Mouse (Mus musculus): ENCODE results near the gene Ttll5. TPM values are rescaled to one million over a fixed set of nuclear protein-coding genes. Genes with fewer than 3 reads are reported as not detected.

Gene Ttll5
- polyA plus RNA-seq, 1 experiment: 22.2 TPM

GRCm38 (mm10) chr12:85970803-85971202 lies 146.3 kb downstream of the Ttll5 start:
- DNase-seq (ENCODE audit: low read depth): no peak
- no peak for TF ChIP-seq CTCF (IDR thresholded peaks at IDR 0.05; ENCODE audit: borderline replicate concordance, extremely low read depth, insufficient read depth, insufficient read length)
- TF ChIP-seq POLR2A (IDR thresholded peaks at IDR 0.05; ENCODE audit: borderline replicate concordance, extremely low read depth, insufficient read depth, insufficient read length, poor library complexity, severe bottlenecking): no peak

GRCm38 (mm10) chr12:85971655-85972054 lies 147.2 kb downstream of the Ttll5 start:
- no peak for TF ChIP-seq CTCF (IDR thresholded peaks at IDR 0.05; ENCODE audit: borderline replicate concordance, extremely low read depth, insufficient read depth, insufficient read length)
- TF ChIP-seq POLR2A (IDR thresholded peaks at IDR 0.05; ENCODE audit: borderline replicate concordance, extremely low read depth, insufficient read depth, insufficient read length, poor library complexity, severe bottlenecking): no peak
- DNase-seq (ENCODE audit: low read depth): no peak

GRCm38 (mm10) chr12:85973526-85973925 lies 149.1 kb downstream of the Ttll5 start:
- no peak for DNase-seq (ENCODE audit: low read depth)
- no peak for TF ChIP-seq CTCF (IDR thresholded peaks at IDR 0.05; ENCODE audit: borderline replicate concordance, extremely low read depth, insufficient read depth, insufficient read length)

- DNase-seq (ENCODE audit: low read depth): no peak
- no peak for TF ChIP-seq POLR2A (IDR thresholded peaks at IDR 0.05; ENCODE audit: borderline replicate concordance, extremely low read depth, insufficient read depth, insufficient read length, poor library complexity, severe bottlenecking)
- no peak for TF ChIP-seq CTCF (IDR thresholded peaks at IDR 0.05; ENCODE audit: borderline replicate concordance, extremely low read depth, insufficient read depth, insufficient read length)
These were observed 149.6 kb downstream of the Ttll5 start for GRCm38 (mm10) chr12:85974030-85974429.

GRCm38 (mm10) chr12:85979996-85980395 lies 155.5 kb downstream of the Ttll5 start:
- TF ChIP-seq POLR2A (IDR thresholded peaks at IDR 0.05; ENCODE audit: borderline replicate concordance, extremely low read depth, insufficient read depth, insufficient read length, poor library complexity, severe bottlenecking) (no peak), CTCF (IDR thresholded peaks at IDR 0.05; ENCODE audit: borderline replicate concordance, extremely low read depth, insufficient read depth, insufficient read length) (no peak)
- DNase-seq (ENCODE audit: low read depth): no peak

- no peak for DNase-seq (ENCODE audit: low read depth)
- TF ChIP-seq CTCF (IDR thresholded peaks at IDR 0.05; ENCODE audit: borderline replicate concordance, extremely low read depth, insufficient read depth, insufficient read length) (no peak), POLR2A (IDR thresholded peaks at IDR 0.05; ENCODE audit: borderline replicate concordance, extremely low read depth, insufficient read depth, insufficient read length, poor library complexity, severe bottlenecking) (no peak)
These were observed 161.1 kb downstream of the Ttll5 start for GRCm38 (mm10) chr12:85985524-85985923.

- no peak for DNase-seq (ENCODE audit: low read depth)
- TF ChIP-seq CTCF (IDR thresholded peaks at IDR 0.05; ENCODE audit: borderline replicate concordance, extremely low read depth, insufficient read depth, insufficient read length): no peak
- TF ChIP-seq POLR2A (IDR thresholded peaks at IDR 0.05; ENCODE audit: borderline replicate concordance, extremely low read depth, insufficient read depth, insufficient read length, poor library complexity, severe bottlenecking): no peak
These were observed 161.6 kb downstream of the Ttll5 start for GRCm38 (mm10) chr12:85986024-85986423.

- peak; percentile 82 for DNase-seq (ENCODE audit: low read depth)
- TF ChIP-seq POLR2A (IDR thresholded peaks at IDR 0.05; ENCODE audit: borderline replicate concordance, extremely low read depth, insufficient read depth, insufficient read length, poor library complexity, severe bottlenecking) (no peak), CTCF (IDR thresholded peaks at IDR 0.05; ENCODE audit: borderline replicate concordance, extremely low read depth, insufficient read depth, insufficient read length) (no peak)
These were observed 162.3 kb downstream of the Ttll5 start for GRCm38 (mm10) chr12:85986540-85987443.

GRCm38 (mm10) chr12:85987444-85987889 lies 163.0 kb downstream of the Ttll5 start:
- DNase-seq (ENCODE audit: low read depth): peak; percentile 74
- no peak for TF ChIP-seq POLR2A (IDR thresholded peaks at IDR 0.05; ENCODE audit: borderline replicate concordance, extremely low read depth, insufficient read depth, insufficient read length, poor library complexity, severe bottlenecking)
- TF ChIP-seq CTCF (IDR thresholded peaks at IDR 0.05; ENCODE audit: borderline replicate concordance, extremely low read depth, insufficient read depth, insufficient read length): no peak

GRCm38 (mm10) chr12:85988121-85988520 lies 163.7 kb downstream of the Ttll5 start:
- no peak for DNase-seq (ENCODE audit: low read depth)
- TF ChIP-seq CTCF (IDR thresholded peaks at IDR 0.05; ENCODE audit: borderline replicate concordance, extremely low read depth, insufficient read depth, insufficient read length): no peak
- TF ChIP-seq POLR2A (IDR thresholded peaks at IDR 0.05; ENCODE audit: borderline replicate concordance, extremely low read depth, insufficient read depth, insufficient read length, poor library complexity, severe bottlenecking): no peak

GRCm38 (mm10) chr12:85988818-85989377 lies 164.4 kb downstream of the Ttll5 start:
- TF ChIP-seq POLR2A (IDR thresholded peaks at IDR 0.05; ENCODE audit: borderline replicate concordance, extremely low read depth, insufficient read depth, insufficient read length, poor library complexity, severe bottlenecking) (no peak), CTCF (IDR thresholded peaks at IDR 0.05; ENCODE audit: borderline replicate concordance, extremely low read depth, insufficient read depth, insufficient read length) (no peak)
- DNase-seq (ENCODE audit: low read depth): no peak

Data from brain, embryonic 14.5 days (tissue).